Mouse (Mus musculus): ENCODE measurements around the gene Mamdc2.

DNA sequence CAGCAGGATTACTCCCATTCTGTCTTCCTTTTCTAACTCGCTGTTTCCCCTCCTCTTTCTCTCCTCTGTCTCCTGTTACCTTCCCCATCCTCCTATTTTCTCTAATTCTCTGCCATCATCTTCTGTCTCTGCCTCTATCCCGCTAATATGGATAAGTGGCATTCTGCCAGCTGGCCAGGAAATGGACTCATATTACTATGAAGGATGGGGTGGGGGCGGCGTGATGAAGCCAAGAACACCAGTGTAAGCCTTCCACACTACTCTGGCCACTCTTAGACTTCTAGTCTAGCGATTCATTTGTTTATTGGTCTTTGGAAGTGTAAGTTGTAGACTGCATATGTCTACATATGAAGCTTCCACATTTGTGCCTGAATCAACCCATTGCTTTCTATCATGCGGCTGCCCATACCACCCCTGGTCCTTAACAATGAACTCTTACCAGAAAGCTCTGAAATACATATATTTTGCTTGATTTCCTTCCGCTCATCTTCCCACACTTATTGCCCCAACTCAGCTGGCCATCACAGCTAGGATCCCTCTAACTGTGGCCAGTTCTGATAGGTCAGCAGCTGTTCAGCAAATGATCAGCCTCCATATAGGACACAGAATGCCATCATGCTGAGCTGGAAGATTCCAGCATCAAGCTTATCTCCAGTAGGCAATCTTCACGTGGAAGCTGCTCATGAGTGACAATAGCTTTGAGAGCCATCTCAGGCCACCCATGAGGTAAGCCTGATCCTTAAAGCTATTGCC lies 68.3 kb downstream of the Mamdc2 start:
- TF ChIP-seq CTCF (IDR thresholded peaks at IDR 0.05; ENCODE audit: low read depth, low read length) (no peak), GATA1 (IDR thresholded peaks at IDR 0.05; ENCODE audit: borderline replicate concordance, low read length) (no peak), POLR2AphosphoS5 (IDR thresholded peaks at IDR 0.05; ENCODE audit: insufficient replicate concordance, low read depth, low read length) (no peak)
